Mouse (Mus musculus) forebrain, embryonic 16.5 days (tissue): ENCODE measurements around the gene Brix1. TPM values are rescaled to one million over a fixed set of nuclear protein-coding genes. Genes with fewer than 3 reads are reported as not detected.
"Not testable (repeated sequence)": the region's sequence is repeated elsewhere in the genome, so short reads cannot be mapped to it uniquely, and the experiment has no call there.

ENCODE experiments used
- ATAC-seq: fragments of 200-750 bp; cut with Nextera tagmentation; 2 replicates; pipeline ENCODE4 v1.8.0; 2017; ENCODE audit warnings: mild to moderate bottlenecking, moderate library complexity
- H3K27ac ChIP-seq: fragments of 300-500 bp; sonication (generic); 2 replicates; pipeline ENCODE4 v1.5.1; 2014; ENCODE audit warnings: low read length, control low read depth
- H3K27me3 ChIP-seq: fragments of 300-500 bp; sonication (generic); replicated peaks from 2 replicates; pipeline ENCODE4 v1.6.1; 2014; ENCODE audit warnings: low read length; ENCODE audit not compliant: control insufficient read depth, insufficient read depth
- H3K36me3 ChIP-seq: fragments of 300-500 bp; sonication (generic); 2 replicates; pipeline ENCODE4 v1.6.1; 2014; ENCODE audit not compliant: control insufficient read depth, insufficient read depth
- H3K4me1 ChIP-seq: fragments of 300-500 bp; sonication (generic); replicated peaks from 2 replicates; pipeline ENCODE4 v1.6.1; 2014; ENCODE audit warnings: low read length; ENCODE audit not compliant: control insufficient read depth, insufficient read depth
- H3K4me2 ChIP-seq: fragments of 300-500 bp; sonication (generic); 2 replicates; pipeline ENCODE4 v1.6.1; 2014; ENCODE audit warnings: mild to moderate bottlenecking, low read length, control low read depth
- H3K4me3 ChIP-seq: fragments of 300-500 bp; sonication (generic); replicated peaks from 2 replicates; pipeline ENCODE4 v1.5.1; 2014; ENCODE audit warnings: mild to moderate bottlenecking, low read length, control low read depth
- H3K9ac ChIP-seq: fragments of 300-500 bp; sonication (generic); replicated peaks from 2 replicates; pipeline ENCODE4 v1.6.1; 2014; ENCODE audit warnings: low read depth, low read length, control low read depth
- H3K9me3 ChIP-seq: fragments of 300-500 bp; sonication (generic); 2 replicates; pipeline ENCODE4 v1.6.1; 2016; ENCODE audit warnings: low read length; ENCODE audit not compliant: control insufficient read depth
- WGBS: fragments of 180-500 bp; shearing (Covaris S2); extraction: QIAGEN DNeasy Blood & Tissue Kit; methylation state at CpG from one replicate; pipeline ENCODE4 v1.1.7; 2014; 5-methylcytosine and 5-hydroxymethylcytosine counted together
- polyA plus RNA-seq: library from polyadenylated mRNA; unstranded; fragments of >200 nt; fragmentation: Nextera tagmentation; extraction: Ambion mirVana; gene quantifications from 2 replicates; pipeline ENCODE4 v1.2.1, GENCODE M21; 2015

Brix1 gene
- 67.6 and 77.0 TPM in 2 replicates for polyA plus RNA-seq

GRCm38 (mm10) chr15:10485484-10486364 lies at the start of gene Brix1, which contains the start of gene Rad1:
Brix1 (minus strand) TSS chr15:10485947.
Rad1 (plus strand) TSS chr15:10486018.
- Histone ChIP-seq H3K27ac (peak within 1 kb of the TSS; percentile 81), H3K27me3 (no peaks in the 10 kb centered on the region), H3K4me2 (peak within 1 kb of the TSS; percentile 87), H3K9me3 (no peaks in the 10 kb centered on the region), H3K9ac (peak within 1 kb of the TSS; percentile 84), H3K4me3 (peak within 1 kb of the TSS; percentile 69), H3K36me3 (peaks cover 10% of the 10 kb centered on the region), H3K4me1 (peaks cover 17% of the 10 kb centered on the region)
- ATAC-seq = peak; percentile 100
- under 1% methylated on average over 58 of the region's 58 CpGs for WGBS

- ATAC-seq = no peak
- no peak overlapping the region for H3K27ac ChIP-seq
- H3K9me3 ChIP-seq = no peaks in the 10 kb centered on the region
- H3K4me2 ChIP-seq = no peak overlapping the region
- 83% methylated on average over 5 of the region's 5 CpGs for WGBS
- no peak overlapping the region for H3K9ac ChIP-seq
- no peaks in the 10 kb centered on the region for H3K27me3 ChIP-seq
- H3K36me3 ChIP-seq = no peaks in the 10 kb centered on the region
- no peak overlapping the region for H3K4me3 ChIP-seq
- H3K4me1 ChIP-seq = no peaks in the 10 kb centered on the region
These were observed 48.8 kb upstream of the Brix1 start for GRCm38 (mm10) chr15:10534591-10534990.

GRCm38 (mm10) chr15:10533361-10533760 lies 47.6 kb upstream of the Brix1 start:
- not testable (repeated sequence) for H3K4me1 ChIP-seq, H3K4me2 ChIP-seq, H3K27me3 ChIP-seq, ATAC-seq, H3K4me3 ChIP-seq, H3K9ac ChIP-seq, H3K27ac ChIP-seq, H3K36me3 ChIP-seq, H3K9me3 ChIP-seq
- WGBS = 80% methylated on average over 10 of the region's 10 CpGs

- Histone ChIP-seq H3K27ac (no peak overlapping the region), H3K36me3 (no peaks in the 10 kb centered on the region), H3K4me1 (no peaks in the 10 kb centered on the region), H3K27me3 (no peaks in the 10 kb centered on the region), H3K9me3 (no peaks in the 10 kb centered on the region), H3K4me2 (no peak overlapping the region), H3K4me3 (no peak overlapping the region), H3K9ac (no peak overlapping the region)
- ATAC-seq = no peak
- WGBS = 89% methylated on average over 4 of the region's 4 CpGs
These were observed 45.6 kb upstream of the Brix1 start for GRCm38 (mm10) chr15:10531352-10531751.

- H3K9me3 ChIP-seq = no peaks in the 10 kb centered on the region
- ATAC-seq = no peak
- no peaks in the 10 kb centered on the region for H3K27me3 ChIP-seq
- WGBS = 82% methylated on average over 1 of the region's 1 CpGs
- H3K4me2 ChIP-seq = no peak overlapping the region
- no peak overlapping the region for H3K4me3 ChIP-seq
- H3K27ac ChIP-seq = no peak overlapping the region
- H3K36me3 ChIP-seq = no peaks in the 10 kb centered on the region
- H3K4me1 ChIP-seq = no peaks in the 10 kb centered on the region
- no peak overlapping the region for H3K9ac ChIP-seq
These were observed 40.1 kb upstream of the Brix1 start for GRCm38 (mm10) chr15:10525896-10526295.

- no peak overlapping the region for H3K4me2 ChIP-seq
- no peaks in the 10 kb centered on the region for H3K36me3 ChIP-seq
- H3K27ac ChIP-seq = no peak overlapping the region
- H3K9ac ChIP-seq = no peak overlapping the region
- WGBS = 77% methylated on average over 7 of the region's 7 CpGs
- H3K4me1 ChIP-seq = no peaks in the 10 kb centered on the region
- no peaks in the 10 kb centered on the region for H3K9me3 ChIP-seq
- no peak overlapping the region for H3K4me3 ChIP-seq
- no peaks in the 10 kb centered on the region for H3K27me3 ChIP-seq
- ATAC-seq = no peak
These were observed 29.4 kb upstream of the Brix1 start for GRCm38 (mm10) chr15:10515166-10515565.

- Histone ChIP-seq H3K9me3 (no peaks in the 10 kb centered on the region), H3K4me3 (no peak overlapping the region), H3K27ac (no peak overlapping the region), H3K4me1 (no peaks in the 10 kb centered on the region), H3K9ac (no peak overlapping the region), H3K27me3 (no peaks in the 10 kb centered on the region), H3K4me2 (no peak overlapping the region), H3K36me3 (no peaks in the 10 kb centered on the region)
- 78% methylated on average over 11 of the region's 11 CpGs for WGBS
- ATAC-seq = no peak
These were observed 20.4 kb upstream of the Brix1 start for GRCm38 (mm10) chr15:10506099-10506498.

- WGBS = 56% methylated on average over 11 of the region's 11 CpGs
- peak; percentile 98 for ATAC-seq
- no peaks in the 10 kb centered on the region for H3K9me3 ChIP-seq
- no peaks in the 10 kb centered on the region for H3K36me3 ChIP-seq
- H3K4me2 ChIP-seq = no peak overlapping the region
- no peaks in the 10 kb centered on the region for H3K4me1 ChIP-seq
- H3K4me3 ChIP-seq = no peak overlapping the region
- no peak overlapping the region for H3K27ac ChIP-seq
- no peak overlapping the region for H3K9ac ChIP-seq
- no peaks in the 10 kb centered on the region for H3K27me3 ChIP-seq
These were observed 15.3 kb upstream of the Brix1 start for GRCm38 (mm10) chr15:10500838-10501719.

GRCm38 (mm10) chr15:10500035-10500434 lies 14.3 kb upstream of the Brix1 start:
- no peak overlapping the region for H3K4me2 ChIP-seq
- no peaks in the 10 kb centered on the region for H3K4me1 ChIP-seq
- ATAC-seq = no peak
- no peak overlapping the region for H3K27ac ChIP-seq
- H3K36me3 ChIP-seq = no peaks in the 10 kb centered on the region
- no peak overlapping the region for H3K4me3 ChIP-seq
- no peaks in the 10 kb centered on the region for H3K27me3 ChIP-seq
- 89% methylated on average over 5 of the region's 5 CpGs for WGBS
- H3K9ac ChIP-seq = no peak overlapping the region
- H3K9me3 ChIP-seq = no peaks in the 10 kb centered on the region
